Mouse (Mus musculus): ENCODE measurements around the gene Smagp. TPM values are rescaled to one million over a fixed set of nuclear protein-coding genes. Genes with fewer than 3 reads are reported as not detected.

The Smagp gene
- polyA plus RNA-seq, 1 experiment from 2014 or later: 88.6 TPM

DNA sequence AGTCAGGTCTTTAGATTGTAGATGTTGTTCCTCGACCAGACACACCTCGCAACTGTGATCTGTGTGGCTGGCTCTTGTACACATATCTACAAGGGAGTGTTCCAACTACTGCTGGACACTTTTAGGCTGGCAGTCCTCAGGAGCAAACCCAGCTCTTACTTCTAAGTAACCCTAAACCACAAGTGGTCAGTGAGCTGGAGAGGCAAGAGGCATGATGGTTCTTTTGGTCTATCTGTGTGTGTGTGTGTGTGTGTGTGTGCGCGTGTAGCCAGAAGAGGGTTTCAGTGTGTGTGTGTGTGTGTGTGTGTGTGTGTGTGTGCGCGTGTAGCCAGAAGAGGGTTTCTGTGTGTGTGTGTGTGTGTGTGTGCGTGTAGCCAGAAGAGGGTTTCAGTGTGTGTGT, 5.7 kb upstream of the Smagp start:
- Histone ChIP-seq H3K9ac (ENCODE audit: low read depth, low read length) (no peak overlapping the region), H3K36me3 (ENCODE audit: control insufficient read depth, insufficient read depth) (no peaks in the 10 kb centered on the region; the same call in 1 of the 2 replicates), H3K4me3 (ENCODE audit: low read depth, low read length) (no peak overlapping the region), H3K4me1 (replicated peaks; ENCODE audit: control insufficient read depth, insufficient read depth, low read length) (0 out of 2 replicates have a peak, but pooled peaks cover 3% of the 10 kb centered on the region), H3K9me3 (ENCODE audit: control insufficient read depth) (no peaks in the 10 kb centered on the region), H3K27ac (ENCODE audit: low read depth, low read length) (no peak overlapping the region), H3K27me3 (replicated peaks; ENCODE audit: control insufficient read depth, insufficient read depth, low read length) (no peaks in the 10 kb centered on the region), H3K4me2 (replicated peaks; ENCODE audit: low read depth) (no peak overlapping the region)
- 90% methylated on average over 7 of the region's 7 CpGs for WGBS
- TF ChIP-seq CTCF (IDR thresholded peaks at IDR 0.05; ENCODE audit: low read depth): no peak
- no peak for ATAC-seq

DNA sequence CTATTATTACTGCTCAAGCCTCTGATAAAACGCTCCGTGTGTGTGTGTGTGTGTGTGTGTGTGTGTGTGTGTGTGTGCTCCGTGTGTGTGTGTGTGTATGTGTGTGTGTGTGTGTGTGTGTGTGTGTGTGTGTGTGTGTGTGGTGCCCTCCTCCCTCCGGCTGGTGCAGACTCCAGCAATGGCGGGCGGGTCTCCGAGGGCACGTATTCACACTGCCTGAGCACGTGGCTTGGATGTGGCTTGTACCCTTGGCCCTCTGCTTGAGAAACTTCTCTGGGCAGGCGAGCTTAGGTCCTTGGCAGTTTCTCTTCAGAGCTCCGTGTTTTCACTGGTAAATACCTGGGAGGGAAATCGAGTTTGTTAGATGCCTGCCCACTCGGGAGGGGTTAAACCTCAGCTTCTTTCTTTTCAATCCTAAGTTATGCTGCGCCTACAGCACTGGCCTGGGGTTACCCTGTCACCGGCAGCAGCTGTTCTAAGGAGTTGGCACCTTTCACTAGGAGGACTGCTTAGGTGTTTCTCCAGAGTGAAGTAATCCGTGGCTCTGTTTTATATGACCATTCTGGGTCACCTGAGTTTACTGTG, 4.6 kb upstream of the Smagp start:
- no peak for TF ChIP-seq CTCF (IDR thresholded peaks at IDR 0.05; ENCODE audit: low read depth)
- no peak overlapping the region for H3K9ac ChIP-seq (ENCODE audit: low read depth, low read length)
- WGBS: 52% methylated on average over 16 of the region's 16 CpGs
- H3K4me3 ChIP-seq (ENCODE audit: low read depth, low read length): no peak overlapping the region
- no peak overlapping the region for H3K27ac ChIP-seq (ENCODE audit: low read depth, low read length)
- no peaks in the 10 kb centered on the region; the same call in 1 of the 2 replicates for H3K36me3 ChIP-seq (ENCODE audit: control insufficient read depth, insufficient read depth)
- no peak overlapping the region for H3K4me2 ChIP-seq (replicated peaks; ENCODE audit: low read depth)
- 0 out of 2 replicates have a peak, but pooled peaks cover 3% of the 10 kb centered on the region for H3K4me1 ChIP-seq (replicated peaks; ENCODE audit: control insufficient read depth, insufficient read depth, low read length)
- no peak for ATAC-seq
- H3K9me3 ChIP-seq (ENCODE audit: control insufficient read depth): no peaks in the 10 kb centered on the region
- H3K27me3 ChIP-seq (replicated peaks; ENCODE audit: control insufficient read depth, insufficient read depth, low read length): peaks cover 3% of the 10 kb centered on the region; the same call in 1 of the 2 replicates

DNA sequence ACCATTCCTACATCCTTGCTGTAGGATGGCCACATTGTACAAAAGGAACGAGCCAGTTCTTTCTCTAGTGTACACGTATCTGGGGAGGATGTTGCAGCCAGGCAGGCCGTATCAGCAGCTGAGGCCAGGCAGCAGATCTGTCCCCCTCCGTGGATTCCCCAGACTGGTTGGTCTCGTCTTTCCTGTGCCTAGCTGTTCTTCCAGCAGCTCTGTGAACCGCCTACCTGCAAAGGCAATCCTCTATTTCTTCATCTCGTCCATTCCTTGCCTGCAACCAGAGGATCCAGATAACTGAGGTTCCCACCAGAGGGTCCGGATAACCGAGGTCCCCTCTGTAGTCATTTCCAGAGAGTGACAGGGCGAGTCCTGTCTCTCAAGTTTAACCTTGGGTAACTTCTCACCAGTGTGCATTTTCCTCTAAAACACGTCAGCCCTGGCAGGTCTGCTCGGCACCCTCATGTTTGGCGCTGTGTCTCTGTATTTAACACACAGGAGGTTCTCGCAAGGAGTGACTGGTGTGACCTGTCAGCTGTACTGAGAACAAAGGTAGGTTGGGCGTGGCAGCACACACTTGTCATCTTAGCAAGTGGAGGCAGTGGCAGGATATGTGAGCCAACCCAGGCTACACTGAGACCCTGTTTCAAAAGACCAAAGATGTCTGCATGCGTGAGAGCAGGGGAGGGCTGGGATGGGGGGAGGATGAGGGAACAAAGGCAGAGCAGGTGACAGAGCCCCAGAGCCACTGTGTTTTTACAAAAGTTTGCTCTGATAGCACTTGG, 3.4 kb upstream of the Smagp start:
- no peaks in the 10 kb centered on the region for H3K36me3 ChIP-seq (ENCODE audit: control insufficient read depth, insufficient read depth)
- H3K4me3 ChIP-seq (ENCODE audit: low read depth, low read length): no peak overlapping the region
- no peaks in the 10 kb centered on the region for H3K9me3 ChIP-seq (ENCODE audit: control insufficient read depth)
- H3K27ac ChIP-seq (ENCODE audit: low read depth, low read length): peak overlapping the region; percentile 5; the same call in 1 of the 2 replicates
- peak; percentile 20; the same call in 1 of the 2 replicates for ATAC-seq
- TF ChIP-seq CTCF (IDR thresholded peaks at IDR 0.05; ENCODE audit: low read depth): no peak
- H3K4me1 ChIP-seq (replicated peaks; ENCODE audit: control insufficient read depth, insufficient read depth, low read length): 0 out of 2 replicates have a peak, but pooled peaks cover 3% of the 10 kb centered on the region
- WGBS: 49% methylated on average over 16 of the region's 16 CpGs
- H3K27me3 ChIP-seq (replicated peaks; ENCODE audit: control insufficient read depth, insufficient read depth, low read length): peaks cover 6% of the 10 kb centered on the region; the same call in 1 of the 2 replicates
- H3K9ac ChIP-seq (ENCODE audit: low read depth, low read length): no peak overlapping the region
- H3K4me2 ChIP-seq (replicated peaks; ENCODE audit: low read depth): 0 out of 2 replicates have a peak overlapping the region, but pooled peaks have one; percentile 13

DNA sequence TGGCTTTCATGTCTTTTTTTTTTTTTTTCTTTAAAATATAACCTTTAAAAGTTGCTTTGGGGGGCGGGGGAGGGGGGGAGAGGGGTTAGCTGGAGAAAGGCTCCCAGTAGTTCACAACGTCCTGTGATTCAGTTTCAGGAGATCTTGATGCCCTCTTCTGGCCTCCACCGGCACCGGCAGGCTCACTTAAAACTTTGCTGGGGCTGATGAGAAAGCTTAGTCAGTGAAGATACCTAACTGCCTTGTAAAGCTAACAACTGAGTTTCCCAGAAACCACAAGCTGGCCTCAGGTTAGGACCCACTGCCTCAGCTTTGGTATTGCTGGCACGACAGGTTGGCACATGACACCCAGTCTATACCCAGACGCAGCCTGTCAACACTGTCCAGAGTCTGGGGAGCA, 921 bp upstream of the Smagp start:
- TF ChIP-seq CTCF (IDR thresholded peaks at IDR 0.05; ENCODE audit: low read depth): peak; percentile 58
- Histone ChIP-seq H3K4me3 (ENCODE audit: low read depth, low read length) (peak overlapping the region; percentile 75; the same call in 1 of the 2 replicates), H3K9me3 (ENCODE audit: control insufficient read depth) (no peaks in the 10 kb centered on the region), H3K36me3 (ENCODE audit: control insufficient read depth, insufficient read depth) (no peaks in the 10 kb centered on the region), H3K27me3 (replicated peaks; ENCODE audit: control insufficient read depth, insufficient read depth, low read length) (peaks cover 6% of the 10 kb centered on the region; the same call in 1 of the 2 replicates), H3K4me1 (replicated peaks; ENCODE audit: control insufficient read depth, insufficient read depth, low read length) (0 out of 2 replicates have a peak, but pooled peaks cover 3% of the 10 kb centered on the region), H3K27ac (ENCODE audit: low read depth, low read length) (no peak overlapping the region), H3K4me2 (replicated peaks; ENCODE audit: low read depth) (peak overlapping the region; percentile 91), H3K9ac (ENCODE audit: low read depth, low read length) (no peak overlapping the region)
- no peak for ATAC-seq
- 16% methylated on average over 6 of the region's 6 CpGs for WGBS

DNA sequence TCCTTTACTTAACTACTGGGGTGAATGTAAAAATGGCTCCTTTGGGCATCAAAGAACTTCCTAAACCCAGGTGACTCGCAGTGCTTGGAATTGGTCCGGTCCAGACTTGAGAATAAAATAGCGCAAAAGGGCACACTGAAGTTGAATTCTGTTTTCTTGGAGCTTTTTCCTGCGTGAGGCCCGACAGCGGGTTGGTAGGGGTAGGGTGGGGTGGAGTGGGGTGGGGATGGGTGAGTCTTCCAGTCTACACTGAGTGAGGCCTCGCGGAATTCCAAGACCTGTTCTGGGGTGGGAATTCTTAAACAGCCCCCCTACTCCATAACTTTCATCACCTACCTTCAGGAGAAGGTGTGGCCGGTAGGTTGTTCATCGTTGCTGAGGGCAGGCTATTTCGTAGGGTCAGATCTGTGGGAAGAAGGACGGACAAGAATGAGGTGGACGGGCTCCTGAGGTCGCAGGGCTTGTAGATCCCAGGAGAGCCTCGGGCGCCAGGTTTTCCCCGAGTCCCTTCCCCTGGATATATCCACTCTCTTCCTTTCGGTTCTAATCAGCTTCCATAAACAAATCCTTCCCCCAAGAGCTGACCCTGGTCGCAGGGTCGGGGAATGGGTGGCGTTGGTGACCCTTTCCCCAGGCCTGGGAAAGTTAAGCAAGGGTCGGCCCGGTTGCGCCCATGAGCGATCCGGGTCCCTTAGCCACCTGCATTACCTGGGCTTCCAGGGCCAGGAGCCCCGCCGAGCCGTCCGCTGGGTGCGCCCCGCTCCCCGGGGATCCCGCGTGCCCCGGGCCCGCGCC, 692 bp downstream of the Smagp start:
- H3K4me1 ChIP-seq (replicated peaks; ENCODE audit: control insufficient read depth, insufficient read depth, low read length): 0 out of 2 replicates have a peak, but pooled peaks cover 3% of the 10 kb centered on the region
- peak overlapping the region; percentile 92 for H3K27ac ChIP-seq (ENCODE audit: low read depth, low read length)
- no peaks in the 10 kb centered on the region for H3K9me3 ChIP-seq (ENCODE audit: control insufficient read depth)
- H3K36me3 ChIP-seq (ENCODE audit: control insufficient read depth, insufficient read depth): peaks cover 5% of the 10 kb centered on the region; the same call in 1 of the 2 replicates
- ATAC-seq: 0 out of 2 replicates have a peak, but pooled peaks have one; percentile 0
- H3K27me3 ChIP-seq (replicated peaks; ENCODE audit: control insufficient read depth, insufficient read depth, low read length): peaks cover 6% of the 10 kb centered on the region; the same call in 1 of the 2 replicates
- peak overlapping the region; percentile 91 for H3K4me2 ChIP-seq (replicated peaks; ENCODE audit: low read depth)
- peak overlapping the region; percentile 81 for H3K9ac ChIP-seq (ENCODE audit: low read depth, low read length)
- TF ChIP-seq CTCF (IDR thresholded peaks at IDR 0.05; ENCODE audit: low read depth): no peak
- H3K4me3 ChIP-seq (ENCODE audit: low read depth, low read length): peak overlapping the region; percentile 75
- 4% methylated on average over 38 of the region's 38 CpGs for WGBS

Measured in intestine, postnatal 0 days (tissue).